Comparison of ENCODE assay signal across 8 mouse cellular contexts in genomic region chrX:8101017-8101416, GRCm38 (mm10). TPM values are rescaled to one million over a fixed set of nuclear protein-coding genes. Genes with fewer than 3 reads are reported as not detected.
A peak's percentile ranks its signal among the peaks of the same experiment; 100 is the strongest.
DNase-seq lines count a peak whose midpoint lies in the region; ATAC-seq and TF ChIP-seq lines count a peak whose summit lies in the region.

No protein-coding gene starts in this region.

- no peaks in the 10 kb centered on the region for H3K36me3 ChIP-seq in lung, postnatal 0 days (ENCODE audit: insufficient read depth, low read length)
- no peaks in the 10 kb centered on the region for H3K36me3 ChIP-seq in liver, embryonic 14.5 days (replicated peaks; ENCODE audit: control insufficient read depth, insufficient read depth, low read depth)
- no peaks in the 10 kb centered on the region for H3K36me3 ChIP-seq in stomach, postnatal 0 days (ENCODE audit: control insufficient read depth, insufficient read depth, low read length)

- DNase-seq in lung, postnatal 0 days (ENCODE audit: low spot score): no peak
- DNase-seq in lung, postnatal 36 days: no peak
- DNase-seq in embryo, embryonic 11.5 days (ENCODE audit: low read depth, low spot score): peak; percentile 60
- DNase-seq in hindlimb bud, embryonic 11.5 days (ENCODE audit: extremely low spot score, low read depth, low spot score): peak; percentile 61
- no peak for DNase-seq in liver, embryonic 14.5 days (ENCODE audit: low read depth in 3 of 3, low spot score in 3 of 3)
- DNase-seq in stomach, postnatal 0 days (ENCODE audit: low spot score): peak; percentile 16

- 24% methylated on average over 3 of the region's 3 CpGs for WGBS in lung, postnatal 0 days
- WGBS in liver, embryonic 14.5 days (ENCODE audit: insufficient replicate concordance): 36% methylated on average over 3 of the region's 3 CpGs
- WGBS in stomach, postnatal 0 days: 27% methylated on average over 3 of the region's 3 CpGs

- no peaks in the 10 kb centered on the region for H3K4me1 ChIP-seq in lung, postnatal 0 days (ENCODE audit: insufficient read depth, low read depth, low read length)
- H3K4me1 ChIP-seq in liver, embryonic 14.5 days (replicated peaks; ENCODE audit: control insufficient read depth in 2 of 2, insufficient read depth in 2 of 2, low read length in 1 of 2): peaks cover 0 to 28% of the 10 kb centered on the region in 2 experiments; a peak in 3 of 4 replicates
- no peaks in the 10 kb centered on the region for H3K4me1 ChIP-seq in stomach, postnatal 0 days (replicated peaks; ENCODE audit: control insufficient read depth, insufficient read depth)

- ATAC-seq in lung, postnatal 0 days: no peak
- no peak for ATAC-seq in liver, embryonic 14.5 days (ENCODE audit: insufficient read depth)
- no peak for ATAC-seq in stomach, postnatal 0 days (ENCODE audit: low FRiP score, low TSS enrichment)
- ATAC-seq in inflammation-experienced regulatory T-cells, adult 6 months: no peak
- no peak for ATAC-seq in megakaryocyte progenitor cell, adult 5-6 weeks (replicated peaks; ENCODE audit: poor library complexity)

- H3K27me3 ChIP-seq in lung, postnatal 0 days (replicated peaks; ENCODE audit: insufficient read depth, low read length): no peaks in the 10 kb centered on the region
- no peaks in the 10 kb centered on the region for H3K27me3 ChIP-seq in liver, embryonic 14.5 days (ENCODE audit: control insufficient read depth, insufficient read depth, low read length)
- H3K27me3 ChIP-seq in stomach, postnatal 0 days (ENCODE audit: control insufficient read depth, insufficient read depth, low read length): no peaks in the 10 kb centered on the region

- no peak overlapping the region for H3K4me2 ChIP-seq in lung, postnatal 0 days (replicated peaks; ENCODE audit: low read depth, low read length)
- no peak overlapping the region for H3K4me2 ChIP-seq in liver, embryonic 14.5 days (ENCODE audit: low read depth)
- no peak overlapping the region for H3K4me2 ChIP-seq in stomach, postnatal 0 days (replicated peaks; ENCODE audit: low read depth)

- no peaks in the 10 kb centered on the region for H3K9me3 ChIP-seq in lung, postnatal 0 days (ENCODE audit: low read length)
- no peaks in the 10 kb centered on the region for H3K9me3 ChIP-seq in liver, embryonic 14.5 days (ENCODE audit: control insufficient read depth, low read length)
- no peaks in the 10 kb centered on the region for H3K9me3 ChIP-seq in stomach, postnatal 0 days (ENCODE audit: control insufficient read depth, low read length)

- H3K27ac ChIP-seq in lung, postnatal 0 days (ENCODE audit: low read length): no peak overlapping the region
- no peak overlapping the region for H3K27ac ChIP-seq in liver, embryonic 14.5 days
- H3K27ac ChIP-seq in stomach, postnatal 0 days (replicated peaks): no peak overlapping the region

- no peak overlapping the region for H3K4me3 ChIP-seq in lung, postnatal 0 days (ENCODE audit: low read depth, low read length)
- no peak overlapping the region for H3K4me3 ChIP-seq in liver, embryonic 14.5 days (ENCODE audit: insufficient read depth in 1 of 2, low read depth in 2 of 2, low read length in 2 of 2)
- no peak overlapping the region for H3K4me3 ChIP-seq in stomach, postnatal 0 days (ENCODE audit: low read depth, low read length)

- TF ChIP-seq EP300 in lung, postnatal 0 days (IDR thresholded peaks at IDR 0.05): no peak
- no peak for TF ChIP-seq EP300 in liver, embryonic 14.5 days (IDR thresholded peaks at IDR 0.05; ENCODE audit: low read depth)
- TF ChIP-seq EP300 in stomach, postnatal 0 days (optimal IDR thresholded peaks at IDR 0.05): no peak

- peak; percentile 41 for TF ChIP-seq CTCF in lung, postnatal 0 days (IDR thresholded peaks at IDR 0.05)
- TF ChIP-seq CTCF in liver, embryonic 14.5 days (IDR thresholded peaks at IDR 0.05; ENCODE audit: low read depth): peak; percentile 39
- peak; percentile 56 for TF ChIP-seq CTCF in stomach, postnatal 0 days (IDR thresholded peaks at IDR 0.05; ENCODE audit: low read depth)

- no peak overlapping the region for H3K9ac ChIP-seq in lung, postnatal 0 days (replicated peaks; ENCODE audit: low read depth)
- H3K9ac ChIP-seq in liver, embryonic 14.5 days (replicated peaks): no peak overlapping the region
- no peak overlapping the region for H3K9ac ChIP-seq in stomach, postnatal 0 days (ENCODE audit: low read length)

RNA-seq across cellular contexts. Expression of gene Was, which starts 10.7 kb away (rescaled TPM):
- 0.90 and 1.2 TPM in 2 replicates for polyA plus RNA-seq in lung, postnatal 0 days (2015; fragmentation: Nextera tagmentation; extraction: Ambion mirVana)
- 8.2 and 10.0 TPM in 2 replicates for polyA plus RNA-seq in liver, embryonic 14.5 days (2012; rRNA removed)
- 2.7 and 3.5 TPM in 2 replicates for polyA plus RNA-seq in liver, embryonic 14.5 days (2014; fragmentation: Nextera tagmentation; extraction: Ambion mirVana)
- 0.39 and 0.42 TPM in 2 replicates for polyA plus RNA-seq in stomach, postnatal 0 days (2015; fragmentation: Nextera tagmentation; extraction: Ambion mirVana)
- 10 to 100 TPM; 18.3 to 24.3 (median 22.3) TPM for polyA plus RNA-seq in inflammation-experienced regulatory T-cells, adult 6 months (2017; shearing (Covaris generic))
- 73.0 and 75.7 TPM in 2 replicates for total RNA-seq in megakaryocyte progenitor cell, adult 5-6 weeks (2015)
- 98.9 and 103 TPM in 2 replicates for total RNA-seq in megakaryocyte progenitor cell, adult 5-6 weeks (2017)

RNA-seq across cellular contexts. Expression of gene Suv39h1, which starts 26.5 kb away (rescaled TPM):
- 13.2 and 13.6 TPM in 2 replicates for polyA plus RNA-seq in lung, postnatal 0 days (2015; fragmentation: Nextera tagmentation; extraction: Ambion mirVana)
- 24.6 and 31.3 TPM in 2 replicates for polyA plus RNA-seq in liver, embryonic 14.5 days (2012; rRNA removed)
- polyA plus RNA-seq in liver, embryonic 14.5 days (2014; fragmentation: Nextera tagmentation; extraction: Ambion mirVana): 28.4 and 34.8 TPM in 2 replicates
- 10.8 and 12.3 TPM in 2 replicates for polyA plus RNA-seq in stomach, postnatal 0 days (2015; fragmentation: Nextera tagmentation; extraction: Ambion mirVana)
- polyA plus RNA-seq in inflammation-experienced regulatory T-cells, adult 6 months (2017; shearing (Covaris generic)): 10 to 100 TPM; 14.7 to 26.1 (median 20.7) TPM
- total RNA-seq in megakaryocyte progenitor cell, adult 5-6 weeks (2015): 53.5 and 64.6 TPM in 2 replicates
- total RNA-seq in megakaryocyte progenitor cell, adult 5-6 weeks (2017): 79.2 and 81.6 TPM in 2 replicates

RNA-seq across cellular contexts. Expression of gene Wdr13, which starts 31.7 kb away (rescaled TPM):
- polyA plus RNA-seq in lung, postnatal 0 days (2015; fragmentation: Nextera tagmentation; extraction: Ambion mirVana): 18.4 and 18.9 TPM in 2 replicates
- polyA plus RNA-seq in liver, embryonic 14.5 days (2012; rRNA removed): 14.3 and 14.5 TPM in 2 replicates
- polyA plus RNA-seq in liver, embryonic 14.5 days (2014; fragmentation: Nextera tagmentation; extraction: Ambion mirVana): 3.7 and 4.4 TPM in 2 replicates
- 15.6 and 16.7 TPM in 2 replicates for polyA plus RNA-seq in stomach, postnatal 0 days (2015; fragmentation: Nextera tagmentation; extraction: Ambion mirVana)
- 10 to 100 TPM; 13.8 to 20.4 (median 19.5) TPM for polyA plus RNA-seq in inflammation-experienced regulatory T-cells, adult 6 months (2017; shearing (Covaris generic))
- total RNA-seq in megakaryocyte progenitor cell, adult 5-6 weeks (2015): 11.9 and 14.4 TPM in 2 replicates
- 16.3 and 25.5 TPM in 2 replicates for total RNA-seq in megakaryocyte progenitor cell, adult 5-6 weeks (2017)

RNA-seq across cellular contexts. Expression of gene Rbm3, which starts 44.7 kb away (rescaled TPM):
- polyA plus RNA-seq in lung, postnatal 0 days (2015; fragmentation: Nextera tagmentation; extraction: Ambion mirVana): 373 and 463 TPM in 2 replicates
- 135 and 224 TPM in 2 replicates for polyA plus RNA-seq in liver, embryonic 14.5 days (2012; rRNA removed)
- 317 and 352 TPM in 2 replicates for polyA plus RNA-seq in liver, embryonic 14.5 days (2014; fragmentation: Nextera tagmentation; extraction: Ambion mirVana)
- polyA plus RNA-seq in stomach, postnatal 0 days (2015; fragmentation: Nextera tagmentation; extraction: Ambion mirVana): 599 and 659 TPM in 2 replicates
- polyA plus RNA-seq in inflammation-experienced regulatory T-cells, adult 6 months (2017; shearing (Covaris generic)): 100 to 1,000 TPM; 601 to 807 (median 769) TPM
- total RNA-seq in megakaryocyte progenitor cell, adult 5-6 weeks (2015): 1,002 and 1,150 TPM in 2 replicates
- 1,310 and 1,340 TPM in 2 replicates for total RNA-seq in megakaryocyte progenitor cell, adult 5-6 weeks (2017)

Comparison
In these comparisons a context has a peak if more than half of its experiments do, and no peak if none do; other contexts are left out.
1. DNase-seq: peak in embryo, embryonic 11.5 days (single experiment), hindlimb bud, embryonic 11.5 days (single experiment) and stomach, postnatal 0 days (single experiment); none in lung, postnatal 0 days (single experiment), lung, postnatal 36 days (single experiment) and liver, embryonic 14.5 days (0 of 3).
2. Peak in every context shown above with its lines, with median percentiles within 50 percentile points of each other: CTCF ChIP-seq.